Mouse (Mus musculus) left cerebral cortex, adult 2 months (tissue): ENCODE results near the gene Sbds. TPM values are rescaled to one million over a fixed set of nuclear protein-coding genes. Genes with fewer than 3 reads are reported as not detected.
"Not testable (repeated sequence)": the region's sequence is repeated elsewhere in the genome, so short reads cannot be mapped to it uniquely, and the experiment has no call there.

Source experiments
- DNase-seq, 2 experiments: peaks; one replicate each; pipeline ENCODE4 v3.0.0; 2021 to 2022; ENCODE audit warnings: low spot score in 2 of 2, mixed read lengths in 1 of 2; ENCODE audit errors: extremely low spot score in 1 of 2
- H3K27ac ChIP-seq: fragments of 200-600 bp; 2 replicates; pipeline ENCODE4 v1.8.1; 2022
- H3K4me3 ChIP-seq: fragments of 200-600 bp; 2 replicates; pipeline ENCODE4 v1.8.1; 2022
- CTCF ChIP-seq: fragments of 200-600 bp; IDR thresholded peaks from 2 replicates; pipeline ENCODE4 v1.8.1; 2022; ENCODE audit warnings: antibody characterized with exemption, mild to moderate bottlenecking, moderate library complexity
- intact Hi-C: fragments of 180-260 bp; cut with DNase I; formaldehyde crosslinking; loops from one replicate; pipeline ENCODE4 v1.15.1; 2025
- total RNA-seq, 2 experiments: library from RNA; stranded (reverse); gene quantifications; 2 replicates each; pipeline ENCODE4 v1.2.3; 2021

The Sbds gene
- total RNA-seq, 2 experiments from 2014 or later, result 83.8 to 90.4 TPM

- TF ChIP-seq CTCF, result no peak
- intact Hi-C loops, result loop anchor here (5.0 kb wide), 2 partner anchors 129 to 1149 kb away; no protein-coding TSS in a partner anchor
These were observed 22.7 kb upstream of the Sbds start for GRCm38 (mm10) chr5:130278011-130278472.

GRCm38 (mm10) chr5:130275509-130275908 lies 20.2 kb upstream of the Sbds start:
- Histone ChIP-seq H3K4me3 (no peak overlapping the region), H3K27ac (no peak overlapping the region)
- peak in 1 of 2 experiments; percentile 41 for DNase-seq
- intact Hi-C loops, result loop anchor here (5.0 kb wide), 2 partner anchors 132 to 1152 kb away; no protein-coding TSS in a partner anchor
- peak; percentile 91 for TF ChIP-seq CTCF

More at GRCm38 (mm10) chr5:130278011-130278472, 22.7 kb upstream of the Sbds start:
- Histone ChIP-seq H3K4me3 (no peak overlapping the region), H3K27ac (no peak overlapping the region)
- no peak for DNase-seq

GRCm38 (mm10) chr5:130273046-130273445 lies 17.7 kb upstream of the Sbds start:
- DNase-seq, result no peak
- no peak for TF ChIP-seq CTCF
- Histone ChIP-seq H3K27ac (no peak overlapping the region), H3K4me3 (no peak overlapping the region)
- intact Hi-C loops, result no loop called here

GRCm38 (mm10) chr5:130272344-130272743 lies 17.0 kb upstream of the Sbds start:
- DNase-seq, result no peak
- peak; percentile 44 for TF ChIP-seq CTCF
- Histone ChIP-seq H3K4me3 (no peak overlapping the region), H3K27ac (no peak overlapping the region)
- intact Hi-C loops, result no loop called here

GRCm38 (mm10) chr5:130268976-130269375 lies 13.6 kb upstream of the Sbds start:
- no peak overlapping the region for H3K27ac ChIP-seq
- intact Hi-C loops, result no loop called here
- DNase-seq, result no peak

GRCm38 (mm10) chr5:130267316-130267715 lies 12.0 kb upstream of the Sbds start:
- TF ChIP-seq CTCF, result peak; percentile 73
- Histone ChIP-seq H3K27ac (no peak overlapping the region), H3K4me3 (no peak overlapping the region)
- no peak for DNase-seq
- intact Hi-C loops, result no loop called here

More at GRCm38 (mm10) chr5:130268976-130269375, 13.6 kb upstream of the Sbds start:
- H3K4me3 ChIP-seq, result no peak overlapping the region
- TF ChIP-seq CTCF, result no peak

- peak; percentile 61 for TF ChIP-seq CTCF
- peak in 1 of 2 experiments; percentile 38 for DNase-seq
- H3K4me3 ChIP-seq, result no peak overlapping the region
- intact Hi-C loops, result no loop called here
- no peak overlapping the region for H3K27ac ChIP-seq
These were observed 11.3 kb upstream of the Sbds start for GRCm38 (mm10) chr5:130266651-130267050.

GRCm38 (mm10) chr5:130264433-130265005 lies 9.2 kb upstream of the Sbds start:
- no peak for TF ChIP-seq CTCF

GRCm38 (mm10) chr5:130263454-130263853 lies 8.1 kb upstream of the Sbds start:
- no peak overlapping the region for H3K27ac ChIP-seq
- TF ChIP-seq CTCF, result peak; percentile 59
- intact Hi-C loops, result no loop called here
- no peak overlapping the region for H3K4me3 ChIP-seq
- no peak for DNase-seq

More at GRCm38 (mm10) chr5:130264433-130265005, 9.2 kb upstream of the Sbds start:
- no peak for DNase-seq
- Histone ChIP-seq H3K4me3 (no peak overlapping the region), H3K27ac (no peak overlapping the region)
- intact Hi-C loops, result no loop called here

- intact Hi-C loops, result no loop called here
- no peak for DNase-seq
- peak overlapping the region; percentile 81; the same call in 1 of the 2 replicates for H3K27ac ChIP-seq
- TF ChIP-seq CTCF, result no peak
- H3K4me3 ChIP-seq, result peak overlapping the region; percentile 91
These were observed 2.0 kb upstream of the Sbds start for GRCm38 (mm10) chr5:130257303-130257702.

- intact Hi-C loops, result no loop called here
- peak; percentile 86 to 89 for DNase-seq
- H3K4me3 ChIP-seq, result peak overlapping the region; percentile 91
- TF ChIP-seq CTCF, result no peak
- H3K27ac ChIP-seq, result peak overlapping the region; percentile 81; the same call in 1 of the 2 replicates
These were observed 1.4 kb upstream of the Sbds start for GRCm38 (mm10) chr5:130256678-130257271.

GRCm38 (mm10) chr5:130255799-130256525 lies 632 bp upstream of the Sbds start:
- intact Hi-C loops, result loop anchor here (2.0 kb wide), 1 partner anchor 33 kb away; no protein-coding TSS in a partner anchor
- peak; percentile 22 for TF ChIP-seq CTCF
- Histone ChIP-seq H3K27ac (0 out of 2 replicates have a peak overlapping the region, but pooled peaks have one; percentile 34), H3K4me3 (peak overlapping the region; percentile 91)
- DNase-seq, result not testable (repeated sequence)
